Mouse (Mus musculus) effector memory CD4-positive, alpha-beta T cell, adult 5 months (primary cell): ENCODE data around the gene Capg. TPM values are rescaled to one million over a fixed set of nuclear protein-coding genes. Genes with fewer than 3 reads are reported as not detected.

ENCODE experiments used
- polyA plus RNA-seq: library from polyadenylated mRNA; unstranded; fragments of 100-300 nt; shearing (Covaris generic); gene quantifications from one replicate; pipeline ENCODE4 v1.2.1, GENCODE M21; 2017

Gene Capg
- polyA plus RNA-seq: 37.8 TPM

DNA sequence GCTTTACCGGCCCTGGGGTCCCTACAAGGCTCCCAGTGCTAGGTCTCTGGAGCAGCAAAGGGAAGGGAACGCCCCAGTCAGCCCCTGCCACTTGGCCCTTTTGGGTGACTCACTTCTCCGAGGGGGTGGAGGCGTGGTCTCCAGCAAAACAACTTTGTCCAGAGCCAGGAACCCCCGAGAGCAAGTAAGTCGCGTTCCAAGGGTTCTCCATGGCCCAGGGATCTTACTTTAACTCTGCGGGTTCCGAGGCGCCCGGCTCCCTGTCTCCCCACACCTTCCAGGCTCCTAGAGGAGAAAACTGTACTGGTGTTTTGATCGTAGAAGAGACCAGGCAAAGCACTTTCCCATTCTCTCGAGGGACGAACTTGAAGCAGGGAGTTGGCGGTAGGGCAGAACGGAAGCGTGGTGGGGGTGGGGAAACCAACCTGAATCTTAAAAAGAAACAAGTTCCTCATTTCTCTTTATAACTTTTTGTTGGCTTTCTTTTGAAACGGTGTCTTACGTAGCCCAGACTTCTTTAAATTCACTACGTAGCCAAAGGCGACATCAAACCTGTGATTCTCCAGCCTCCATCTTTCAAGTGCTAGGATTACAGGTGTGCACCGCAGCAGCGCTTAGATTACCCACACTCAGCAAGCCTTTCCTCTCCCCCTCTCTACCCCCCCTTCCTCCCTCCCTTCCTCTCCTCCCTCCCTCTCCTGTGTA, at the start of gene Capg:
Gene Capg, plus strand, starts transcription at position 109 of the 705 bp plus-strand sequence.

DNA sequence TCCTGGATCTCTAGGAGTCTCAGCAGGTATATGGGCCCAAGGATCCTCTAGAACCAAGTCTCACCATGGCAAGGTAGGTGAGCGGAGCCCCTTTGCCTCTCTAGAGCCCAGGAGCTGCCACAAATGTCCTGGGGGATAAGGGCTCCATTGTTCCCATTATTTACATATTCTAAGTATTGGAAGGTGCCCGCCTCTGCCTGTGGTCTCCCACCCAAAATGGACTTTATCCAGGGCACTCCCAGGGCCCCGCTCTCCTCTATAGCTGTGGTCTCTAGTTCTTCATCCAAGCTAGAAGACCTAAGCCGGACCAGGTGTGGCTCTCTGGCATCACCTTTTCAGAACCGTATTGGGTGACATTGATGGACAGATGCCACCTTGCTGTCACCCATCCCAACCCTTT, 22.6 kb upstream of the Capg start, which contains the start of gene Sh2d6:
Gene Sh2d6, minus strand, starts transcription at position 101 of the 400 bp plus-strand sequence.

DNA sequence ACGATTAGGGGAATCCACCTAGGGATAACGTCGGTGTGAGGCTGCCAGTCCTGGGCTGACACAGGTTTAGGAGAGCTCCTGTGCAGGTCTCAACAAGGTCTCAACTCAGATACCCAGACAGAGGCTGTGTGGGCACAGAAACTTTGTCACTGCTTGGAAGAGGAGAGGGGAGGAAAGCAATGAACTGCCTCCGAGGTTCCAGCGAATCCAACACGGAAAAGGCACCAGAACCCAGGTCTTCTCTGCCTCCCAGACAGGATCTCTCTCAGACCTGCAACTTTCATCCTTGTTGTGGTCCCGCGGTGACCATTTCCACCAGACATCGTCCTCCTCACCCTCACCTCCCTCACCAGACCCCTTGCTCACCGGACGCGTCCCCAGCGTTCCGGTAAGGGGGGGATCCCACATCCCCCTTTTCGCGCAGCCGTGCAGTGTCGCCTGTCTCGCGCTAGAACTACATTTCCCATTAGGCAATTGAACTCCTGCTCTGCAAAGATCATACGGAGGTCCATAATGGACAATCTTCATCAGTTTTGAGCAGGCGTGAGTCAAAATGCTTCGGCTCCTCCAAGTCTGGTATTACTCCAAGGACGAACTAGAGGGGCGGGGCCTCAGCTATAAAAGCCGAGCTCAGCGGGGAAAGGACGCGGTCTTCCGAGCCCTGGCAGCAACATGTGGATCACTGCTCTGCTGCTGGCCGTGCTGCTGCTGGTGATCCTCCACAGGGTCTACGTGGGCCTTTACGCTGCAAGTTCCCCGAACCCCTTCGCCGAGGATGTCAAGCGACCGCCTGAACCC, 54.0 kb downstream of the Capg start, which contains the start of the genes Elmod3 and Retsat:
Gene Elmod3, minus strand, starts transcription at position 458 of the 798 bp plus-strand sequence.
Gene Retsat, plus strand, starts transcription at position 520 of the 798 bp plus-strand sequence.

Other genes with a start within 250 kb of the Capg start
- not detected for gene Sftpb, start 239.8 kb upstream of the Capg start, polyA plus RNA-seq
- 32.2 TPM for gene Usp39, start 199.2 kb upstream of the Capg start, polyA plus RNA-seq
- gene 0610030E20Rik, start 197.1 kb upstream of the Capg start, polyA plus RNA-seq: 28.9 TPM
- gene Tmem150a, start 188.9 kb upstream of the Capg start, polyA plus RNA-seq: 1.1 TPM
- gene Rnf181, start 177.4 kb upstream of the Capg start, polyA plus RNA-seq: 110 TPM
- 22.4 TPM for gene Vamp5, start 163.9 kb upstream of the Capg start, polyA plus RNA-seq
- 151 TPM for gene Vamp8, start 153.7 kb upstream of the Capg start, polyA plus RNA-seq
- gene Ggcx, start 130.1 kb upstream of the Capg start, polyA plus RNA-seq: 7.0 TPM
- gene Mat2a, start 104.8 kb upstream of the Capg start, polyA plus RNA-seq: 622 TPM
- gene Sh2d6, start 22.7 kb upstream of the Capg start, polyA plus RNA-seq: not detected
- 11.1 TPM for gene Elmod3, start 54.0 kb downstream of the Capg start, polyA plus RNA-seq
- gene Retsat, start 54.1 kb downstream of the Capg start, polyA plus RNA-seq: 6.1 TPM
- gene Tgoln1, start 72.6 kb downstream of the Capg start, polyA plus RNA-seq: 292 TPM
- gene Tcf7l1, start 244.9 kb downstream of the Capg start, polyA plus RNA-seq: 0.32 TPM